Mouse (Mus musculus): ENCODE measurements at regions not wholly inside any gene's neighbourhood (a gene's known extent, or its start where the extent isn't known, plus 50 kb on each side); places are given as distances from the start of the nearest gene placed in this dataset.
"Not testable (repeated sequence)": the region's sequence is repeated elsewhere in the genome, so short reads cannot be mapped to it uniquely, and the experiment has no call there.

- DNase-seq (ENCODE audit: low read depth) = no peak
Measured at GRCm38 (mm10) chr12:90664436-90664835, 73.8 kb downstream of the Dio2 start.

- DNase-seq (ENCODE audit: low read depth) = no peak
Measured at GRCm38 (mm10) chr12:90645452-90645851, 92.8 kb downstream of the Dio2 start.

DNA sequence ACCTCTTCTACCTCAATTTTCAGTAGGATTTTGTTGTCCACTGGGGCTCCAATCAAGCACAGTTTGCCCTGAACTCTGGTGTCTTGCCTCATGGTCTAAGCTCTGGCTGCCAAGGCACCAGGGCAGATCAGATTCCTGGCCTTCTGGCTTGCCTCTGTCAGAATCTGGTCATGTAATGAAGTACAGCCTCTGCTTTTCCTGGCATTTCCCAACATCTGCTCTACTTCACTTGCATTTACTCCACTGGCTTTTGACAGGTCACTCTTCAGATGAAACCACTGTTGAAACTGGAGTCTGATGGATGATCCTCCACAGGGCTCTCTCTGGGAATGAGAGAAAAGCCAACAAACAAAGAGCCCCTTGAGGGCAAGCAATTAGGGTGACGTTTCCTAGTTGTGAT is 94.3 kb downstream of the Dio2 start:
- no peak for DNase-seq (ENCODE audit: low read depth)

DNA sequence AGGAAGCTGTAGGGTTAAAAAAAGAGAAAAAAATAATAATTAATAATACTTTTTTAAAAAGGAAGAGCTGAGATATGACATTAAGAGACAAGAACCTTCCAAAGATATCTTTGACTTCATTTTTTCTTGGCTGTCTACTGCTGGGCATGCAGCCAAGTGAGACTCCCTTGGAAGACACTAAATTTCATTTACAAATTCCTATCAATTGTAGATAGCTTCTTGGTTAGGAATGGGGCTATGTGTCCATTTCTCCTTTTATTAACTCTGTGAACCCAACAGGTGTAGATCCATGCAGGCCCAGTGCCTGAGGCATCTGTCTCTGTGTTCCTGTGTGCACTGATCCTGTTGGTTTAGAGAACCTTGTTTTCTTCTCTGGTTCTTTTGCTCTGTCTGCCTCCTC is 113.4 kb downstream of the Dio2 start:
- no peak for DNase-seq (ENCODE audit: low read depth)

GRCm38 (mm10) chr12:90623426-90623825 is 114.8 kb downstream of the Dio2 start:
- DNase-seq (ENCODE audit: low read depth) = no peak

DNA sequence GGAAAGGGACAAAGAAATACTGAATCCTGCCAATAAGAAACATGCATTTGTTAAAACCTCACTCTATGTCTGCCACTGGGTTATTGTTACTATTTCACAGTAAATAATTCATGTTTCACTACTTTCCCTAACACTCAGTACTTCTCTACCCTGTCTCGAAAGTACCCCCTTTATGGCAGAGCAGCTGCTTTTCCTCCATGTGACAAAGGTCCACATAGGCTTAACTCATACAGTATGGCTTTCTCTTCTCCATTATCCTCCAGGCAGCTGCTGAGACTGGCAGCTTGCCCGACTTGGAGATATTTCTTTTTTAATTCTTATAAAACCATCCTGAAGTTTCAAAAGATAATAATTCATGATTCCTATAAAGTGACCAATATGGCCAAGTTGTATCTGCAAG is 129.4 kb downstream of the Dio2 start:
- DNase-seq (ENCODE audit: low read depth) = no peak

- DNase-seq (ENCODE audit: low read depth) = no peak
Measured at GRCm38 (mm10) chr12:90607894-90608293, 130.3 kb downstream of the Dio2 start.

DNA sequence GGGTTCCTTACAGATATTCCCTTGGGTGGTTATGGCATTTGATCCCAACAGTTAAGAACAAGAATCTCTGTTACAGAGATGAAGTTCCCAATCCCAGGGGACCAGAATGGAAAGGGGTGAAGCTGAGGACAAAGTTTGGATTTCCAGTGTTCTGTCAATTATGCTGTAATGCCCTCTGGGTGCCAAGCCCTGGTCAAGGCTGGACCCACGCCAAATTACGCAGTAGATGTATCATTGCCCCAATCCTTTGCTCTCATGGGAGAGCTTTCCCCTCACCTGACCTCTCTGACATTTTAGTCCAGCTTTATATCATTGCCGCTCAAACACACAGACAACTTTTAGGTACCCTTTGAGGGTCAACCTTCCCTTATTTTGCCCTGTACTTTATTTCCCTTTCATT is 158.2 kb downstream of the Dio2 start:
- DNase-seq (ENCODE audit: low read depth) = no peak

- peak; percentile 60 for DNase-seq (ENCODE audit: low read depth)
Measured at GRCm38 (mm10) chr12:90576103-90576502, 162.1 kb downstream of the Dio2 start.

DNA sequence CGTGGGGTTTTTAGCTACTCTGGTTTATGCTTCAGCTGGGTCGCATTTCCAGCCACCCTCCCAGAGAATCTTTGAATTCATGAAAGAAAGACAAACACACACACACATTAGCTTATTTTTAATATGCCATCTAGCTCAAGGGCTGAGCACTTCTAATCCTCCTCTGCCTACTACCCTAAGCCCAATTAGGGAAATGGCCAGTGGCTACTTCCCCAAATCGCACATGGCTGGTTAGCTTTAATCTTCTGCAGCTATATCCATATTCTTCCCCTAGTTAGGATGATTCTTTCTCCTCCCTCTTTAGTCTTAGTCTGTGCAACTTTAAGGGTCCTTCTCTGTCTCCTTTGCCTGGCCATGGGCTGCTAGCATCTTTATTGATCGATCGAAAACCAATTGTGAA is 166.3 kb downstream of the Dio2 start:
- DNase-seq (ENCODE audit: low read depth) = no peak

DNA sequence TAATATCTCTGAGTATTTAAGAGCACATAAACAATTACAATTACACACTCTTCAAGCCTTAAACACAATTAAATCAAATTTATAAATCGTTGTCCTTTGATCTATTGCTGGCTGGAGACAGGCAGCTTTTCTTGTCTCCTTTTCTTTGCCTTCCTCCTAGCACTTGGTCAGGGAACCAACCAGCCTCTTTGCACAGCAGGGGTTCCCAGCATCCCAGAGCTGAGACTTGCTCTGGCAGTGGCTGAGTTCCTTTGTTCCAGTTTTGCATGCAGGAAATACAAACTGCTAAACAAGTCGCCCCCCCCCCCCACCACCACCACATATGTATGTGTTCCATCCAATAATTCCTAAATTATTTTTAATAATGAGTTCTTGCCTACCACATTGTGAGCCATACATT is 166.7 kb downstream of the Dio2 start:
- no peak for DNase-seq (ENCODE audit: low read depth)

DNA sequence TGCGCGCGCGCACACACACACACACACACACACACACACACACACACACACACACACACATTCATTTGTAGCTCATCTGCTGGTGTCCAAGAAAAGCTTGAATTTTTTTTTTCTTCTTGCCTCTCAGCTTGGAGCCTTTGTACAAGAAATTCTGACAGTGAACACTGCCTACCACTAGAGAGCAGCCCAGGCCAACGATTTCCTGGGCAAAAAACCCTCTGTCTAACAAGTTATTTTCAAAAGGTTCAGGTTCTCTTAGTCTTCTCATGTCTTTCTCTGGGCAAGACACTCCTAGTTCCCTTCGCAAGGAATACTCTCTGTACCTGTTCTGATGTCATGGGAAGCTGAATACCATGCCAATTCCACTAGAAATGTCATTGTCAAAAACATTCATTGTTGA is 171.9 kb downstream of the Dio2 start:
- peak; percentile 22 for DNase-seq (ENCODE audit: low read depth)

GRCm38 (mm10) chr12:90565051-90565450 is 173.2 kb downstream of the Dio2 start:
- DNase-seq (ENCODE audit: low read depth) = no peak

DNA sequence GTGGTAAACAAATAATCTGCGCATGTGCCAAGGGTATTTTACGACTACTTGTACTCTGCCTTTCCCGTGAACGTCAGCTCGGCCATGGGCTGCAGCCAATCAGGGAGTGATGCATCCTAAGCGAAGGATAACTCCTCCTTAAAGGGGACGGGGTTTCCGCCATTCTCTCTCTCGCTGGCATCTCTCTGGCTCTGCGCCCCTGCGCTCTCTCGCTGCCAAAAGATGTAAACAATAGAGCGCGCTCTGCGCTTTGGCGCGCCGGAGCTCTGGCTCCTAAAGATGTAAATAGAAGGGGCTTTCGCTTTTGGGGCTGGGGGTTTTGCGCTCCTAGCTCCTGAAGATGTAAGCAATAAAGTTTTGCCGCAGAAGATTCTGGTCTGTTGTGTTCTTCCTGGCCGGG is 173.6 kb downstream of the Dio2 start:
- not testable (repeated sequence) for DNase-seq (ENCODE audit: low read depth)

GRCm38 (mm10) chr12:90542361-90542760 is 195.9 kb downstream of the Dio2 start:
- no peak for DNase-seq (ENCODE audit: low read depth)
